Mouse (Mus musculus) c-Kit-positive CD71-positive TER-119-negative erythroid progenitor cells, embryonic 14.5 days (primary cell): Measurements from ENCODE around the gene Prom1.
A peak's percentile ranks its signal among the peaks of the same experiment; 100 is the strongest.
"Not testable (repeated sequence)": the region's sequence is repeated elsewhere in the genome, so short reads cannot be mapped to it uniquely, and the experiment has no call there.

Experiments
- DNase-seq: peaks from one replicate; pipeline ENCODE4 v3.0.0-alpha.2; 2013; ENCODE audit warnings: low read depth

The Prom1 gene

GRCm38 (mm10) chr5:44101231-44102110 is at the start of gene Prom1:
TSS of gene Prom1 (minus strand) at chr5:44102032.
- DNase-seq = no peak

DNA sequence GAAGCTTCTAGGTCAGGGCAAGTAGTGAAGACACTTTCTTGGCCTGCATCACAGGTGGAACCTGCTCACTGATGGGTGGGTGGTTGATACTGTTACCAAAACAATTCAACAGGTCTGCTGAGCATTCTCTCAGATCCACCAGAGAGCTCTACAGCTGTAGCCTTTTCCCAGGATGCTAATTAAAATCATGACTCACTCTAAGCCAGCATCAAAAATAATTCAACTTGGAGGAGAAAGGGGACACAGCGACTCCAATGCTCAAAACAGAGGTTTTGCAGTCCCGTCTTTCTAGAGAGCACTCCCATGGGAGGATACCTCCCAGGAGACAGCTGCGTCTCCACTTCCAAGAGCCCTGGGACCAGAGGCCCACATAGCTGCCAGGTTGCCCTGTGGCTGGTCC is 45.9 kb upstream of the Prom1 start:
- no peak for DNase-seq

DNA sequence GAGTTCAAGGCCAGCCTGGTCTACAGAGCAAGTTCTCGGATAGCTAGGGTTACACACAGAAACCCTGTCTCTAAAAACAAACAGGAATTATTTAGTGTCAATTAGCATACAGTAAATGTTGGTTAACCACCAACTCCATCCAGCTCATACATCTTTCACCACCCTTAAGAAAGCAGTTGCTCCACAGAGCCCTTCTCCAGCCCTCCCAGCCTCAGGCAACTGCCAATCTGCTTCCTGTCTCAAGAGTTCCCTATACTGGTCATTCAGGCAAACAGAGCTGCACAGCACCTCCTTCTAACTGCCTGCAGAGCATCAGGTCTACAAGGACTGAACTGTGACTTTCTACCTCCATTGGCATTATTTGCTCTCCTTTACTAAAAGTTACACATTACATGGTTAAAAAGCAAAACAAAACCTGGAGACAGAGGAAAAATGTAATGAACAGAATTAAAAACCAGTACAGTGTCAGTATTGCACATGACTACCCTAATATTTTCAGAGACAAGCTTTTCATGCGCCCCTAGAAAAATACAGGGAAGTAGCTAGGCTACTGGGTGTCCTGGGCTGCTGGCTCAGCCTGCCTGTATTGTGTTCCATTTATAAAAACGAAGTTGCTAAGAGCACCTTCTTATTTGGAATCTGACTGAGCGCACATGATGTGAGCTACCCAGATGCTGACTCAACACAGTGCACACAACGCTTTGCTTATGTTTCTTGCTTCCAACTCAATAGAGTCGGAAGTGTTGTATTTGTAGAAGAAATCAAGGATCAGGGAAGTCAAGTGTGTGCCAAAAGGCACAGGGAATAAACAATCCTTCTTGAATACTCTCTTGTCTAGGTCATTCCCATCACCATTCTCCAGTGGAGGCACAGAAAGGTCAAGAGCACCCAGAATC is 44.9 kb upstream of the Prom1 start:
- DNase-seq = no peak

DNA sequence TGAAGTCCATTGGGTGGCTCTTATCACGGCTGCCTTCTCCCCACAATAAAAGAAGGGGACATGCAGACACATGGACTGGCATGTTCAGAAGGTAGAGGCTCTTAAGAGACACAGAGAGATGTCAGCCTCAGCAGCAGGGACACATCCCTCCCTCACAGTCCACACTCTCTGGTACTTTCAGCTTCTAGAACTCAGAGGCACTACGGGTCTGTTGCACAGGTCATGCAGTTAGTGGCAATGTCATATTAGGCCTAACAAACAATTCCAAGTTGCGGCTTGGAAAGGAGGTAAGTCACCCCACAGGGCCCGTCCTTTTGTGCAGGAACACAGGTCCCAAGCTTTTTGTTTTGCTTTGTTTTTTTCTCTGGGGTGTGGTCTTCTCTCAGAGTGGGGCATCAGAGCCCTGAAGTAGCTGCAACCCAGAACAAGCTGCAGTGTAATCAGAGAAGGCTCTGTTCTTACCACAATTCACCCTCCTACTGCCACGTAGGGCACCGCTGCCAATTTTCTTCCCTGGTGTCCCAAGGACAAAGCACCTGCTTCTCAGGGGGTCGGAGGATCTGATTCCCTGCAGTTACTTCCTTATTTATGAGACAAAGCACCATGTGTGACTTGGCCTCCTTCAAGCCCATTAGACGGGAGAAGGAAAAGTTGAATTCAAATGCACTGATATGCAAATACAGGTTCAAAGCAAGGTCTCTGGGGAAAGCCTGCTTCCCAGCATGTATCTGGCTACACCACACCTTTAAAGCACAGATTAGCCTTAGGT is 41.8 kb upstream of the Prom1 start:
- no peak for DNase-seq

DNA sequence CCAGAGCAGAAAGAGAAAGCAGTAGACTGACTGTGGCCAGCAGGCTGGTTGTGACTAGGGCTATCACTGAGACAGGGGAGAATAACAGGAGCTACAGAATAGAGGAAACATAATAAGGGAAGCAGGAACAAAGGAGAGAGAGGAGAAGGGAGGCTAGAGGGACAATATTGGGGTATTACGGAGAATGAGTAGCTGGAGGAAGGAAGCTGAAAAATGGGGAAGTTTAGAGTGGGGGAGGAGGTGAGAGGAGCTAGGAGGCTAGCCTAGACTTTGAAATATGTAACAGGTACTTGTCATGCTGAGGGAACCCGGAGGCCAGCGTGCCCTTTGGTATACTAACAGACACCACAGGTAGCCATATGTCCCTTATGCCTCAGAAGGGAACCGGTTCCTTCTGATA is 25.7 kb upstream of the Prom1 start:
- DNase-seq = no peak

- not testable (repeated sequence) for DNase-seq
These were observed 24.7 kb upstream of the Prom1 start for GRCm38 (mm10) chr5:44126574-44126973.

- DNase-seq = no peak
These were observed 19.6 kb upstream of the Prom1 start for GRCm38 (mm10) chr5:44121390-44121789.

GRCm38 (mm10) chr5:44113138-44113537 is 11.3 kb upstream of the Prom1 start:
- no peak for DNase-seq

- no peak for DNase-seq
These were observed 7.3 kb upstream of the Prom1 start for GRCm38 (mm10) chr5:44109121-44109520.

DNA sequence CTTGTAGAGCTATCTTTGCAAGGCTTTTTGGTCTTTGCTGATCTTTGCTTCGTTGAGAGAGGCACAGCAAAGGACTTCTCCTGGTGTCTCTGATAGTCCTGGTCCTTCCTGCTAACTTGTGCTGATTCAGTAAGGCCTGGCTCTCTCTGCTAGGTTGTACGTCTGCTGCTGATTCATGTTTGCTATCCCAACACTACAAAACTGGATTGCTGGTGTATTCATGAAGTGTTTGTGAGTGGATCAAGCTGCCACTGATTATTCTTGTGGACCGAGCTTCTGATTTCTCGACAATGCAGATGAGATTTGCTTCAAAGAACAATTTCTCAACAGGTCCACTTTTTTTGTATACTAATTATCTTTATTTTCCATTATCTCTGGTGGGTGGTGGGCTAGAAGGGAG is 6.3 kb upstream of the Prom1 start:
- DNase-seq = no peak

- no peak for DNase-seq
These were observed 3.4 kb upstream of the Prom1 start for GRCm38 (mm10) chr5:44105192-44105591.

DNA sequence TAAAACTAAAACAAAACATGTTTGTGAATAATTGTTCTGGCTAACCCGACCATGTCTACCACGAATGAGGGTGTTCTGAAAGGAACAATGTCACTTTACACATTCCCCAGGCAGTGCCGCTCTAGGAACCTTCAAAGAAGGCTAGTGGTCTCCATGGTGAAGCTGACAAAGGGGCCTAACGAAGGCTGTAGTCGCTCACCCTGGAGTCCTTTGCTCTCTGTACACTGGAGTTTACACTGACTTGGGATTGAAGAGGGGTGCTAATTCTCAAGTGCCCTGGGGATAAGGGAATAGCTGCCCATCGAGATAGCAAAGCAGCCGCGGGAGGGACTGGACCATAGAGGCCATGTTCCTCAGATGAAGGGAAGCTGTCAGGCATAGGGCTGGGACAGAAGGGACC is 2.9 kb upstream of the Prom1 start:
- DNase-seq = no peak

DNA sequence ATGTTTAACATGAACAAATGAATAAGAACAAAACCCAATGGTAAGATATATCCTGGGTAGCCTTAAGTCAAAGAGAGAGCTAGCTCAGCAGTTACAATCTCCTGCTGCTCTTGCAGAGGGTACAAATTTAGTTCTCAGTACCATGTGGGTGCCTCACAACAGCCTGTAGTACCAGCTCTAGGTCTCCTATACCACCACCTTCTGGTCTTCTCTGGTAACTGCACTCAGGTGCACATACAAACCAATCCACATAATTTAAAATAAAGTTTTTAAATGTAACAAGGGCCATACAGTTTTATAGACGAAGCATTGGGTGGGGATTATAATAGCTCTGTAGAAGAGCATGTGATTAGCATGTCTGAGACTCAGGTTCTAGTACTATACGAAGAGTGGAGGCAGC is 2.3 kb upstream of the Prom1 start:
- DNase-seq = peak; percentile 3

GRCm38 (mm10) chr5:44103121-44103520 is 1.3 kb upstream of the Prom1 start:
- no peak for DNase-seq

DNA sequence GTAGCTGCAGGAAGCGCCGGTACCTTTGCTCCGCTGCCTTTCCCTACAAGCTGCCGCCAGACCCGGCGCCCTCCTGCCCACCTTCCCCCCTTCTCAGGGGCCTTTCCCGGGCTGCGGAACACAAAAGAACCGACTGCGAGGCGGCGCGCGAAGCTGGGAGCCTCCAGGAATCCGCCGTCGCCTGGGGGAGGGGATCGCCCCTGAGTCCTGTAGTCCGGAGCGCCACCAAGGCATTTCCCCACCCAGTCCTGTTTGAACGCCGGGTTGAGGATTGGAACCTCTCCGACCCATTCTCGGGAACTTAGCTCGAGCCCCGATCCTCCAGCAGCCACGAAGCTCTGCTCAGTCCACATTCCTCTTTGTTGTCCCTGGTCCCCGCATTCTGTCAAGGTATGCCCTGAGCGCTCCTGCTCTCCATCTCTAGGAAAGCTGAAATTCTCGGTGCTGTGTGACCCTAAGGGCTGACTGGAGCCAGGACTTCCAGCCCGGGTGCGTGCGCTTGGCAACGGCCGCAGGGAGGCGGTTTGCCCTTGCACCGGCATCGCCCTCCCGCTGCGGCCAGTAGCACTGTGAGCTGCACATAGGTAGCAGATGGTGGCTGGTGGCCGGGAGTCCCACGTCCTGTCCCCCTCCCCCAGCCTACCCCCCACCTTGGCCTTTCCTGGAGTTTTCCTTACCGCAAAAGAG is 1.1 kb downstream of the Prom1 start:
- DNase-seq = no peak

GRCm38 (mm10) chr5:44100187-44100543 is 1.7 kb downstream of the Prom1 start:
- no peak for DNase-seq

GRCm38 (mm10) chr5:44096996-44097395 is 4.8 kb downstream of the Prom1 start:
- DNase-seq = no peak

GRCm38 (mm10) chr5:44096106-44096505 is 5.7 kb downstream of the Prom1 start:
- no peak for DNase-seq

GRCm38 (mm10) chr5:44095697-44096096 is 6.1 kb downstream of the Prom1 start:
- DNase-seq = no peak

- DNase-seq = no peak
These were observed 14.8 kb downstream of the Prom1 start for GRCm38 (mm10) chr5:44087034-44087433.

GRCm38 (mm10) chr5:44085871-44086270 is 16.0 kb downstream of the Prom1 start:
- DNase-seq = no peak

- no peak for DNase-seq
These were observed 20.7 kb downstream of the Prom1 start for GRCm38 (mm10) chr5:44081108-44081507.
